Mouse (Mus musculus) lung, adult 2 months (tissue): ENCODE results near the gene Art1. TPM values are rescaled to one million over a fixed set of nuclear protein-coding genes. Genes with fewer than 3 reads are reported as not detected.

Source experiments
- DNase-seq: peaks from one replicate; pipeline ENCODE4 v3.0.0; 2022
- H3K4me1 ChIP-seq: fragments of 200-500 bp; 2 replicates; pipeline ENCODE4 v1.6.1; 2011; ENCODE audit warnings: low read length; ENCODE audit not compliant: control insufficient read depth, insufficient read depth
- H3K4me3 ChIP-seq: fragments of 200-500 bp; replicated peaks from 2 replicates; pipeline ENCODE3; 2011; ENCODE audit warnings: low read depth, mild to moderate bottlenecking, control low read depth, low read length; ENCODE audit errors: extremely low read depth
- CTCF ChIP-seq: fragments of 200-500 bp; IDR thresholded peaks from 2 replicates; pipeline ENCODE4 v1.5.1; 2011; ENCODE audit warnings: mild to moderate bottlenecking, low read length, control low read depth; ENCODE audit not compliant: insufficient read depth
- POLR2A ChIP-seq: fragments of 200-500 bp; IDR thresholded peaks from 2 replicates; pipeline ENCODE4 v1.6.1; 2011; ENCODE audit warnings: low read depth, mild to moderate bottlenecking, control low read depth, low read length, borderline replicate concordance; ENCODE audit errors: extremely low read depth
- whole genome bisulfite sequencing: fragments of 180-500 bp; shearing (Covaris S2); methylation state at CpG from one replicate; pipeline ENCODE4 v1.1.7; 2018; 5-methylcytosine and 5-hydroxymethylcytosine counted together
- polyA plus RNA-seq: library from polyadenylated mRNA; depleted of rRNA; stranded (reverse); fragments of >200 nt; gene quantifications from 2 replicates; pipeline ENCODE4 v1.2.3, GENCODE M21; 2012

Art1 gene
- polyA plus RNA-seq, 1 experiment: 15.7 TPM

DNA sequence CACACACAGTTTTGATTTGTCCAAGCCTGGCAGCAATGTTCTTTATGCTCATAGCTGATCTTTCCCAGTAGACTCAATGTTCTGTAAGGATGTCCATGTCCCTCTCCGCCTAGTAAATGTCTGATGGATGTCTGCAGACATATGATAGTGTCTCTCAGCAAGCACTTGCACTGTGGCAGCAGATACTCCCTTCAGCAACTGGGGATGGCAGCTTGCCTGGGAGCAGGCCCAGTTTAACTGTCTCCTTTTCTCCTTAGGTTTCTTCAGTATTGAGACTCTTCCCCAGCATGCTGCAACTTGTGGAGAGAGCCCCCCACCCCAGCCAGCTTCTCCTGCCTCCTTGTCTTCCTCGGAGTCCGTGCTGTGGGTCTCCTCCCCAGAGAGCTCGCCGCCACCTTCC, 19.8 kb upstream of the Art1 start:
- Histone ChIP-seq H3K4me1 (no peaks in the 10 kb centered on the region), H3K4me3 (no peak overlapping the region)
- DNase-seq: no peak
- TF ChIP-seq CTCF: no peak
- no peak for TF ChIP-seq POLR2A
- WGBS: 95% methylated on average over 5 of the region's 5 CpGs

GRCm38 (mm10) chr7:102082816-102083215, 18.7 kb upstream of the Art1 start, which contains the start of gene Trpc2:
Trpc2 (plus strand) TSS chr7:102083116.
- TF ChIP-seq POLR2A (no peak), CTCF (no peak)
- Histone ChIP-seq H3K4me3 (no peak within 1 kb of the TSS), H3K4me1 (no peaks in the 10 kb centered on the region)
- 79% methylated on average over 5 of the region's 5 CpGs for WGBS
- DNase-seq: no peak

DNA sequence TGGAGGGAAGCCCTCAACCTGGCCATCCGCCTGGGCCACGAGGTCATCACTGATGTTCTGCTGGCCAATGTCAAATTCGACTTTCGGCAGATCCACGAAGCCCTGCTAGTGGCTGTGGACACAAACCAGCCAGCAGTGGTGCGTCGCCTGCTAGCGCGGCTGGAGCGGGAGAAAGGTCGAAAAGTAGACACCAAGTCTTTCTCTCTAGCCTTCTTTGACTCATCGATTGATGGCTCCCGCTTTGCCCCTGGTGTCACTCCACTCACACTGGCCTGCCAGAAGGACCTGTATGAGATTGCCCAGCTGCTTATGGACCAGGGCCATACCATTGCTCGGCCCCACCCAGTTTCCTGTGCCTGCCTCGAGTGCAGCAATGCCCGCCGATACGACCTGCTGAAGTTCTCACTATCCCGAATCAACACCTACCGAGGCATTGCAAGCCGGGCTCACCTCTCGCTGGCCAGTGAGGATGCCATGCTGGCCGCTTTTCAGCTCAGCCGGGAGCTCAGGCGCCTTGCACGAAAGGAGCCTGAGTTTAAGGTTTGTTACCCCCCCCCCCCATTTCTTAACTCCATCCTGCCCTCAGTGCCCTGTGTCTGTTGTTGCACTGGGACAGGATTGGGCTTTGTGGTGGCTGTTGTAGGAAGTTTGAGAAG, 17.4 kb upstream of the Art1 start:
- no peak for DNase-seq
- Histone ChIP-seq H3K4me1 (no peaks in the 10 kb centered on the region), H3K4me3 (no peak overlapping the region)
- TF ChIP-seq CTCF (no peak), POLR2A (no peak)
- WGBS: 84% methylated on average over 26 of the region's 26 CpGs

DNA sequence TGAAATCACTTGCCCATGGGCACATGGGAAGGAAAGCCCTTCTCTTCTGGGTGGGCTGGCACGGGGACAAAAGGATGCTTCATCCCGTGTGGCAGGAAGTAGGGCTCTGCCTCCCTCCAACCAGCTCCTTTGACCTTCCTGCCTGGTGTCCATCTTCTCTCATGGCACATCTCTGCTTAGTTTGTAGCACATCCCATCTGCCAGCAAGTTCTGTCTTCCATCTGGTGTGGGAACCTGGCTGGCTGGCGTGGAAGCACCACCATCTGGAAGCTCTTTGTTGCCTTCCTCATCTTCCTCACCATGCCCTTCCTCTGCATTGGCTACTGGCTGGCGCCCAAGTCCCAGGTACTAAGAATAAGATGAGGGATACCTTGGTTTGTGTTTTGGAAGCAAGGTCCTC, 14.2 kb upstream of the Art1 start:
- H3K4me3 ChIP-seq: no peak overlapping the region
- no peak for TF ChIP-seq POLR2A
- TF ChIP-seq CTCF: no peak
- no peaks in the 10 kb centered on the region for H3K4me1 ChIP-seq
- DNase-seq: no peak
- WGBS: 65% methylated on average over 4 of the region's 4 CpGs

DNA sequence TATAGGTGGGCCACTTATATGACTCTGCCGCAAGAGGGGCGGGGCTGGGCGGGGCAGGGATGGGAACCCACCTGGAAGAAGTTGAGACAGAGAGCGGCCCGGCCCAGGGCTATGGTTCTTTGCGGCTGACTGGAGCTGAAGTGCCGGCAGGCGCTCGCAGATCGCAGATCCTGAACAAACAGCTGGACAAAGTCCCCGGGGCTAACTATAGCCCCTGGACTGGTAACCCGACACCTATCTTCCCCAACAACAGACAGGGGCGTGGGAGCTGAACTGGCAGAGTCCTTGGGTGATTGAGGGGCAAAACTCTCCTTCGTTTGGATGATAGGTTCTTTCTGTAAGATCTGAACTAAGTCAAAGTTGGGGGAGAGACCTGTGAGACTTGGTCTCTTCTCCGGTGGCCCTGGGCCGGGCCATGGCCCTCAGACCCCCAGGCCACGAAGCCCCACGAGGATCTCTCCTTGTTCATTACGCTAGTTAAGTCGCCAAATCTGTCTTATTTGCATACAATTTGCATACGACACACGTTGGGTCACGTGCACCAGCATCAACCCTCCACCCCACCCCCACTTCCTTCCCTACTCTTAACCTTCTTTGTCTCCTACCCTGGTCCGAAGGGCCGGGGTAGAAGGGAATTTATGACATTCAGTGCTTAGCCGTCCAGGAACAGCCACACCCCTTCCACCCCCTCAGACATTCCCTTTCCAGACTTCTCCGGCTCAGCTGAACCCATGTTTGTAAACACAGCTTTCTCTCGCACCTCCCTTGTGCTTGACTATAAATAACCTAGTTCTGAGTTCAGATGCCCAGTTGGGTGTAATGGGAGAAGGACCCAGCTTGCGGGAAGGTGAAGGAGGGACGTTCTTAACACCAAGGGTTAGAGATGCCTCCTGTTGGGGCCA, 1.5 kb upstream of the Art1 start:
- TF ChIP-seq CTCF (no peak), POLR2A (no peak)
- Histone ChIP-seq H3K4me1 (peaks cover 2% of the 10 kb centered on the region; the same call in 1 of the 2 replicates), H3K4me3 (peak overlapping the region; percentile 25)
- no peak for DNase-seq
- WGBS: 9% methylated on average over 30 of the region's 30 CpGs

- Histone ChIP-seq H3K4me3 (no peak overlapping the region), H3K4me1 (peaks cover 2% of the 10 kb centered on the region; the same call in 1 of the 2 replicates)
- WGBS: 68% methylated on average over 5 of the region's 5 CpGs
- no peak for DNase-seq
- TF ChIP-seq CTCF (no peak), POLR2A (no peak)
Observed at GRCm38 (mm10) chr7:102100868-102101267, 675 bp upstream of the Art1 start.

GRCm38 (mm10) chr7:102102241-102102640, 698 bp downstream of the Art1 start:
- WGBS: 58% methylated on average over 8 of the region's 8 CpGs
- TF ChIP-seq POLR2A (no peak), CTCF (no peak)
- peaks cover 2% of the 10 kb centered on the region; the same call in 1 of the 2 replicates for H3K4me1 ChIP-seq
- H3K4me3 ChIP-seq: no peak overlapping the region
- no peak for DNase-seq

DNA sequence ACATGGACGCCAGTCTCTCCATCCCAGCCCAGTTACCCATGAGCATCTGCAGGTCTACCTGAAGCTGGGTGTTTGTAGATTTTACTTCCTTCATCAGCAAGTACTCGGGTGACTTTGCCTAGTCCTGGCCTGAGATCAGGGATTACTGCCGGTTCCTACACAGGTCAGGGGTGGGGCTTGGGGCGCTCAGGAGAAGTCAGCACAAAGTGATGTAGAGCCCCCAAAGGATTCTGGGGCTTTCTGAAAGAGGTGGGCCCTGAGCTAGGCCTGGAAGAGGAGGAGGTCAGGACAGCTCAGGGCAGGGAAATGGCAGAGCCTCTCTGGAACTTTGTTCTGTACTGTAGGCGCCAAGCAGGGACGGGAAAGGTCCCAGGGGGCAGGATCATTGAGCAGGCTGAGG, 1.2 kb downstream of the Art1 start:
- Histone ChIP-seq H3K4me3 (no peak overlapping the region), H3K4me1 (peaks cover 2% of the 10 kb centered on the region; the same call in 1 of the 2 replicates)
- TF ChIP-seq CTCF (no peak), POLR2A (no peak)
- WGBS: 60% methylated on average over 6 of the region's 6 CpGs
- no peak for DNase-seq

DNA sequence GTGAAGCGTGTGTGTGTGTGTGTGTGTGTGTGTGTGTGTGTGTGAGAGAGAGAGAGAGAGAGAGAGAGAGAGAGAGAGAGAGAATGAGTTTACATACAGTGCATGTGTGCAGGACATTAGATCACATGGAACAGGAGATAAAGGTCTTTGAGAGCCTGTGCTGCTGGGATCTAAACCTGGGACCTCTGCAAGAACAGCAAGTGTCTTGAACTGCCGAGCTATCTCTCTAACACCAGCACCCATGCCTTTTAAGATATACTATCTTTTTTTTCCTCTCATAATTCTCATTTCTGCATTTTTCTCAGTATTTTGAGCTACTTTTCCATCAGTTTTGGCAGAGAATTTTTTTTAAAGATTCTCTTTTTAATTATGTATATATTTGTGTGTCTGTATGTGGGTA, 2.0 kb downstream of the Art1 start:
- 73% methylated on average over 2 of the region's 2 CpGs for WGBS
- no peak overlapping the region for H3K4me3 ChIP-seq
- H3K4me1 ChIP-seq: peaks cover 2% of the 10 kb centered on the region; the same call in 1 of the 2 replicates
- TF ChIP-seq CTCF (no peak), POLR2A (no peak)
- no peak for DNase-seq
